Mouse (Mus musculus): ENCODE data around the gene Baz2b. TPM values are rescaled to one million over a fixed set of nuclear protein-coding genes. Genes with fewer than 3 reads are reported as not detected.
"Not testable (repeated sequence)": the region's sequence is repeated elsewhere in the genome, so short reads cannot be mapped to it uniquely, and the experiment has no call there.

Baz2b gene
- polyA plus RNA-seq, 1 experiment from 2014 or later: 38.1 TPM

GRCm38 (mm10) chr2:59852916-59853315, 356.7 kb downstream of the Baz2b start:
- CTCF ChIA-PET: no interaction called here
- no peaks in the 10 kb centered on the region for H3K27me3 ChIP-seq
- in situ Hi-C loops (cut with MboI; ENCODE audit: low pct_unique_long_range_greater_than_20kb): no loop called here
- no peak for TF ChIP-seq CTCF (IDR thresholded peaks at IDR 0.05)
- ATAC-seq (no peak), DNase-seq (ENCODE audit: low read depth, low spot score) (no peak)
- POLR2A ChIA-PET: no interaction called here

DNA sequence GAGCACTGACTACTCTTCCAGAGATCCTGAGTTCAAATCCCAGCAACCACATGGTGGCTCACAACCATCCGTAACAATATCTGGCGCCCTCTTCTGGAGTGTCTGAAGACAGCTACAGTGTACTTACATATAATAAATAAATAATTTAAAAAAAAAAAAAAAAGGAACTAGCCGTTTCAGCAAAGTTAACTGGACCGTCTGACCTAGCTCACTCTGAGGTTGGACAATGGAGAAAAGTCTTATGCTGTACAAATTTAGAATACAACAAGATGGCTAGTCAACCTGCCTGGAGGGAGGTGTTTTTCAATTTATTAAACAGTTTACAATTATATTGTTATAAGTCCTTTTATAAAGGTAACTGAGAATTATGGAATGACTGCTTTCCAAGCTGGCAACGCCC, 357.8 kb downstream of the Baz2b start:
- ATAC-seq; DNase-seq (ENCODE audit: low read depth, low spot score); in situ Hi-C loops (cut with MboI; ENCODE audit: low pct_unique_long_range_greater_than_20kb); H3K27me3 ChIP-seq; POLR2A ChIA-PET: not testable (repeated sequence)
- CTCF ChIA-PET: interaction anchor here (1.3 kb wide), 1 partner anchor 21 kb away, joined by 3 read pairs; no protein-coding TSS in a partner anchor

Other genes starting within 250 kb of the Baz2b start
- 63.3 TPM for gene March7, start within 50 bp of the Baz2b start, polyA plus RNA-seq (2021)
- 0.21 TPM for gene Cd302, start 74.6 kb upstream of the Baz2b start, polyA plus RNA-seq (2021)
- gene Ly75, start 173.5 kb upstream of the Baz2b start, polyA plus RNA-seq (2021): 30.7 TPM

Data from Patski (cell line).